Mouse (Mus musculus) 3134 (cell line): ENCODE measurements around the gene Wbp1l.

Experiments used
- DNase-seq: peaks from one replicate; pipeline ENCODE4 v3.0.0-alpha.2; 2011; ENCODE audit warnings: low spot score; ENCODE audit not compliant: insufficient read length; ENCODE audit errors: extremely low read depth

Wbp1l gene

DNA sequence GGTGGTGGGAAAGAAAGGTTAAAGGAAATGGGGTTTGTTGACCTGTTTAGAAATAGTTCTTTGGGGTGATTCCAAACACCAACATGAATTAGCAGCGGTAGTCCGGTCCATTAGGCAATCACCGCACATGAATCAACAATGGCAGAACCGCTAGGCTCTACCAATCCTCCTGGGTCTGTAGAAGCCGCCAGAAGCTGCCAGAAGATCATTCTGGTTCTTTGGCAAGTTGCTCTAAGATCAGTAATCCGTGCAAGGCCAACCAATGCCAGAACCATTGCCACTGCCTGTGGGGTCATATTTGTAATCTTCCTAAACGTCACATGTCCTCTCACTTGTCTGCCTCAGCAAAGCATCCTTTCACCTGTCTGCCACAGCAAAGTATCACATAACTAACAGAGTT is 98.1 kb downstream of the Wbp1l start:
- no peak for DNase-seq

DNA sequence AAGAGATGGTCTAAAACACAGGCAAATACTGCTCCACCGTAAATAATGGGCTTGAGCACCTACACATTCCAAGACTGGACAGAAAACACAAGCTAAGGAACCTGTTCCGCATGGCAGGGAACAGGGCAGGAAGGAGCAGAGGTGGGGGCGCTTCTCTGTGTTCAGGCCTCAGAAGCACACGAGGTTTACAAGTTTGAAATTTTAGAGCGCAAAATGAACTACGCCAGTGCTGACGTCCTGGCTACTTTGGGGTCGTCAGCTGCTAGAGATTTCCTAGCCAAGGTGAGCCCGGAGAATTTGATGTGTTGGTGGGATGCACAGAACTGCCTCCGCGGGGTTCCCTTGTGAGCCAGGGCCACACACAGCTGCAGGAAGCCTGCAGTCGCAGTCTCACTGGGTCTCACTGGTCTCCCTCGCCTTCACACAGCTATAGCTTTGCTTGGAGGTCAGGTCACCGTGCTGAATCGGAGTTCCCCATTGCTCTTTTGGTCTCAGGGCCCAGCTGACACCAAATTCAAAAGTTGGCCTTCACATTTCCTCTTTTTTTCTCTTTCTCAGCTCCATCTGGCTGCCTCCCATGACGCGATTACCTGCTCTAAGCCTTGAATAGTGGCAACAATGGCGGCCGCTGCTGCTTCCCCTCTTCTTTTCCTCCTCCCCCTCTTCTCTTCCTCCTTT is 99.1 kb downstream of the Wbp1l start:
- DNase-seq, result no peak

- DNase-seq, result no peak
These were observed 100.2 kb downstream of the Wbp1l start for GRCm38 (mm10) chr19:46699011-46699481.

GRCm38 (mm10) chr19:46701156-46701555 is 102.3 kb downstream of the Wbp1l start:
- no peak for DNase-seq

GRCm38 (mm10) chr19:46705779-46706495 is 107.1 kb downstream of the Wbp1l start:
- DNase-seq, result no peak

- no peak for DNase-seq
These were observed 107.8 kb downstream of the Wbp1l start for GRCm38 (mm10) chr19:46706540-46707295.
